Mouse (Mus musculus): ENCODE measurements around the gene Ret. TPM values are rescaled to one million over a fixed set of nuclear protein-coding genes. Genes with fewer than 3 reads are reported as not detected.
A peak's percentile ranks its signal among the peaks of the same experiment; 100 is the strongest.

Ret gene
- polyA plus RNA-seq (2012; rRNA removed), result 0.57 and 0.95 TPM in 2 replicates

GRCm38 (mm10) chr6:118197440-118197975 is at the start of gene Ret:
TSS of gene Ret (minus strand) at chr6:118197718.
- whole genome bisulfite sequencing, result under 1% methylated on average over 26 of the region's 26 CpGs

GRCm38 (mm10) chr6:118247161-118247560 is 49.6 kb upstream of the Ret start:
- H3K27ac ChIP-seq (ENCODE audit: insufficient read depth, low read depth, low read length), result no peak overlapping the region

More at GRCm38 (mm10) chr6:118197440-118197975, at the start of gene Ret:
- H3K36me3 ChIP-seq (ENCODE audit: control insufficient read depth, insufficient read depth, low read length), result no peaks in the 10 kb centered on the region
- H3K4me1 ChIP-seq (ENCODE audit: control insufficient read depth, insufficient read depth, low read length), result no peaks in the 10 kb centered on the region
- no peaks in the 10 kb centered on the region for H3K27me3 ChIP-seq (replicated peaks; ENCODE audit: control insufficient read depth, insufficient read depth, low read length)
- TF ChIP-seq CTCF (conservative IDR thresholded peaks at IDR 0.05; ENCODE audit: insufficient read depth, insufficient read length, low read depth, low read length), result no peak
- no peak for TF ChIP-seq POLR2A (IDR thresholded peaks at IDR 0.05; ENCODE audit: low read depth, low read length)
- no peak within 1 kb of the TSS for H3K27ac ChIP-seq (ENCODE audit: insufficient read depth, low read depth, low read length)
- H3K4me3 ChIP-seq (ENCODE audit: insufficient read depth, low read depth, low read length), result peak within 1 kb of the TSS; percentile 43
- DNase-seq, result no peak

GRCm38 (mm10) chr6:118244106-118244505 is 46.6 kb upstream of the Ret start:
- no peak for DNase-seq
- Histone ChIP-seq H3K27ac (ENCODE audit: insufficient read depth, low read depth, low read length) (no peak overlapping the region), H3K36me3 (ENCODE audit: control insufficient read depth, insufficient read depth, low read length) (no peaks in the 10 kb centered on the region), H3K4me1 (ENCODE audit: control insufficient read depth, insufficient read depth, low read length) (no peaks in the 10 kb centered on the region), H3K4me3 (ENCODE audit: insufficient read depth, low read depth, low read length) (no peak overlapping the region), H3K27me3 (replicated peaks; ENCODE audit: control insufficient read depth, insufficient read depth, low read length) (no peaks in the 10 kb centered on the region; the same call in 1 of the 2 replicates)
- TF ChIP-seq POLR2A (IDR thresholded peaks at IDR 0.05; ENCODE audit: low read depth, low read length) (no peak), CTCF (conservative IDR thresholded peaks at IDR 0.05; ENCODE audit: insufficient read depth, insufficient read length, low read depth, low read length) (no peak)
- WGBS, result 76% methylated on average over 7 of the region's 7 CpGs

More at GRCm38 (mm10) chr6:118247161-118247560, 49.6 kb upstream of the Ret start:
- H3K27me3 ChIP-seq (replicated peaks; ENCODE audit: control insufficient read depth, insufficient read depth, low read length), result no peaks in the 10 kb centered on the region
- no peak for TF ChIP-seq CTCF (conservative IDR thresholded peaks at IDR 0.05; ENCODE audit: insufficient read depth, insufficient read length, low read depth, low read length)
- TF ChIP-seq POLR2A (IDR thresholded peaks at IDR 0.05; ENCODE audit: low read depth, low read length), result no peak
- DNase-seq, result no peak
- WGBS, result 92% methylated on average over 6 of the region's 6 CpGs
- no peaks in the 10 kb centered on the region for H3K4me1 ChIP-seq (ENCODE audit: control insufficient read depth, insufficient read depth, low read length)
- no peaks in the 10 kb centered on the region for H3K36me3 ChIP-seq (ENCODE audit: control insufficient read depth, insufficient read depth, low read length)
- H3K4me3 ChIP-seq (ENCODE audit: insufficient read depth, low read depth, low read length), result no peak overlapping the region

GRCm38 (mm10) chr6:118242941-118243340 is 45.4 kb upstream of the Ret start:
- WGBS, result 88% methylated on average over 5 of the region's 5 CpGs
- H3K27me3 ChIP-seq (replicated peaks; ENCODE audit: control insufficient read depth, insufficient read depth, low read length), result no peaks in the 10 kb centered on the region; the same call in 1 of the 2 replicates
- no peak overlapping the region for H3K4me3 ChIP-seq (ENCODE audit: insufficient read depth, low read depth, low read length)
- no peaks in the 10 kb centered on the region for H3K4me1 ChIP-seq (ENCODE audit: control insufficient read depth, insufficient read depth, low read length)
- no peak overlapping the region for H3K27ac ChIP-seq (ENCODE audit: insufficient read depth, low read depth, low read length)
- no peak for DNase-seq
- TF ChIP-seq POLR2A (IDR thresholded peaks at IDR 0.05; ENCODE audit: low read depth, low read length) (no peak), CTCF (conservative IDR thresholded peaks at IDR 0.05; ENCODE audit: insufficient read depth, insufficient read length, low read depth, low read length) (no peak)
- H3K36me3 ChIP-seq (ENCODE audit: control insufficient read depth, insufficient read depth, low read length), result no peaks in the 10 kb centered on the region

- TF ChIP-seq CTCF (conservative IDR thresholded peaks at IDR 0.05; ENCODE audit: insufficient read depth, insufficient read length, low read depth, low read length), result no peak
- TF ChIP-seq POLR2A (IDR thresholded peaks at IDR 0.05; ENCODE audit: low read depth, low read length), result no peak
- H3K27ac ChIP-seq (ENCODE audit: insufficient read depth, low read depth, low read length), result no peak overlapping the region
- no peak overlapping the region for H3K4me3 ChIP-seq (ENCODE audit: insufficient read depth, low read depth, low read length)
- no peak for DNase-seq
- 49% methylated on average over 3 of the region's 3 CpGs for WGBS
- H3K4me1 ChIP-seq (ENCODE audit: control insufficient read depth, insufficient read depth, low read length), result no peaks in the 10 kb centered on the region
- no peaks in the 10 kb centered on the region for H3K27me3 ChIP-seq (replicated peaks; ENCODE audit: control insufficient read depth, insufficient read depth, low read length)
- no peaks in the 10 kb centered on the region for H3K36me3 ChIP-seq (ENCODE audit: control insufficient read depth, insufficient read depth, low read length)
Observed at GRCm38 (mm10) chr6:118226072-118226471, 28.6 kb upstream of the Ret start.

- Histone ChIP-seq H3K27ac (ENCODE audit: insufficient read depth, low read depth, low read length) (no peak overlapping the region), H3K4me1 (ENCODE audit: control insufficient read depth, insufficient read depth, low read length) (no peaks in the 10 kb centered on the region), H3K27me3 (replicated peaks; ENCODE audit: control insufficient read depth, insufficient read depth, low read length) (no peaks in the 10 kb centered on the region), H3K36me3 (ENCODE audit: control insufficient read depth, insufficient read depth, low read length) (no peaks in the 10 kb centered on the region), H3K4me3 (ENCODE audit: insufficient read depth, low read depth, low read length) (no peak overlapping the region)
- DNase-seq, result no peak
- TF ChIP-seq POLR2A (IDR thresholded peaks at IDR 0.05; ENCODE audit: low read depth, low read length) (no peak), CTCF (conservative IDR thresholded peaks at IDR 0.05; ENCODE audit: insufficient read depth, insufficient read length, low read depth, low read length) (no peak)
- WGBS, result 69% methylated on average over 2 of the region's 2 CpGs
Observed at GRCm38 (mm10) chr6:118222471-118222870, 25.0 kb upstream of the Ret start.

- H3K27ac ChIP-seq (ENCODE audit: insufficient read depth, low read depth, low read length), result no peak overlapping the region
- no peak for TF ChIP-seq CTCF (conservative IDR thresholded peaks at IDR 0.05; ENCODE audit: insufficient read depth, insufficient read length, low read depth, low read length)
- TF ChIP-seq POLR2A (IDR thresholded peaks at IDR 0.05; ENCODE audit: low read depth, low read length), result no peak
- no peaks in the 10 kb centered on the region for H3K27me3 ChIP-seq (replicated peaks; ENCODE audit: control insufficient read depth, insufficient read depth, low read length)
- H3K4me3 ChIP-seq (ENCODE audit: insufficient read depth, low read depth, low read length), result no peak overlapping the region
- 92% methylated on average over 9 of the region's 9 CpGs for WGBS
- no peak for DNase-seq
- no peaks in the 10 kb centered on the region for H3K36me3 ChIP-seq (ENCODE audit: control insufficient read depth, insufficient read depth, low read length)
- no peaks in the 10 kb centered on the region for H3K4me1 ChIP-seq (ENCODE audit: control insufficient read depth, insufficient read depth, low read length)
Observed at GRCm38 (mm10) chr6:118215676-118216075, 18.2 kb upstream of the Ret start.

All from kidney, adult 2 months (tissue).